Mouse (Mus musculus): Measurements from ENCODE around the gene Rfng. TPM values are rescaled to one million over a fixed set of nuclear protein-coding genes. Genes with fewer than 3 reads are reported as not detected.
"Not testable (repeated sequence)": the region's sequence is repeated elsewhere in the genome, so short reads cannot be mapped to it uniquely, and the experiment has no call there.

The Rfng gene
- polyA plus RNA-seq, 1 experiment from 2014 or later = 41.1 TPM

- H3K36me3 ChIP-seq (ENCODE audit: control insufficient read depth, insufficient read depth, low read length); H3K4me3 ChIP-seq (replicated peaks; ENCODE audit: low read length); H3K9me3 ChIP-seq (replicated peaks; ENCODE audit: control insufficient read depth, low read length); H3K9ac ChIP-seq (ENCODE audit: low read length); ATAC-seq (ENCODE audit: insufficient read depth, low FRiP score); H3K27ac ChIP-seq (ENCODE audit: low read length); H3K4me2 ChIP-seq (ENCODE audit: low read depth, low read length); H3K27me3 ChIP-seq (ENCODE audit: control insufficient read depth, insufficient read depth, low read length): not testable (repeated sequence)
- H3K4me1 ChIP-seq (ENCODE audit: control insufficient read depth, insufficient read depth, low read length) = peaks cover 15% of the 10 kb centered on the region
- 92% methylated on average over 6 of the region's 6 CpGs for WGBS
Measured at GRCm38 (mm10) chr11:120781361-120781760, 2.6 kb downstream of the Rfng start.

DNA sequence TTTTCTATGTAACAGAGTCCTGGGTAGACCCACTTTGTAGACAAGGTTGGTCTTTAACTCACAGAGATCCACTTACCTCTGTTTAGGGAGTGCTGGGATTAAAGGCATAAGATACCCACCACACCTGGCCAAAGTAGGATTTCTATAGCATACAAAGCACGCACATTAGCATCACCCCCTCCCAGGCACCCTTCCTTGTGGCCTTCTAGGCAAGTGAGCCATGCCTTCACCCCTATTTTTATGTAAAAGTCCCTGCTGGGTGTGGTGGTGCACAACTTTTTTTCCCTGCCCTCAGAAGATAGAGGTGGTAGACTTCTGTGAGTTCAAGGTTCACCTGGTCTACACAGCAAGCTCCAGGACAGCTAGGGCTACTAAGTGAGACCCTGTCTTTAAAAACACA, 4.1 kb downstream of the Rfng start:
- Histone ChIP-seq H3K36me3 (ENCODE audit: control insufficient read depth, insufficient read depth, low read length) (no peaks in the 10 kb centered on the region), H3K4me2 (ENCODE audit: low read depth, low read length) (no peak overlapping the region), H3K9ac (ENCODE audit: low read length) (no peak overlapping the region), H3K9me3 (replicated peaks; ENCODE audit: control insufficient read depth, low read length) (no peaks in the 10 kb centered on the region), H3K27ac (ENCODE audit: low read length) (no peak overlapping the region), H3K4me3 (replicated peaks; ENCODE audit: low read length) (no peak overlapping the region), H3K27me3 (ENCODE audit: control insufficient read depth, insufficient read depth, low read length) (no peaks in the 10 kb centered on the region), H3K4me1 (ENCODE audit: control insufficient read depth, insufficient read depth, low read length) (peaks cover 15% of the 10 kb centered on the region)
- 97% methylated on average over 1 of the region's 1 CpGs for WGBS
- ATAC-seq (ENCODE audit: insufficient read depth, low FRiP score) = no peak

DNA sequence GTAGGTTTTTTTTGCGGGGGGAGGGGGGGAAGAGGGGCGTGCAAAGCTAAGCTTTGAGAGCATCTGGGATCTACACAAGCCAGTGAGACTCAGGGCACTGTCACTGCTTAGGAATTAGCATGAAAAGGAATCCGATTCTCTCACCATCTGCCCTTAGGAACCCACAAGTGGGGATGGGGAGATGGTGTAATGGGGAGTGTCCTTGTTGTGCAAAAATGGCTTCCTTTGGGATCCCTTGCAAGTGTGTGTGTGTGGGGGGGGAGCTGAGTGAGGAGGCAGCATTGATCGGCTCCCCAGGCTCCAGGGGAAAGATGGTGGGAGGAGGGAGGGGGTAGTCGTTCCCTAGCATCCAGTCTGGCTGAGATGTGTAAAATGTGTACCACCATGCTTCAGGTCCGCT, 6.9 kb downstream of the Rfng start:
- H3K27me3 ChIP-seq (ENCODE audit: control insufficient read depth, insufficient read depth, low read length) = no peaks in the 10 kb centered on the region
- no peak for ATAC-seq (ENCODE audit: insufficient read depth, low FRiP score)
- H3K9ac ChIP-seq (ENCODE audit: low read length) = peak overlapping the region; percentile 26; the same call in 1 of the 2 replicates
- no peaks in the 10 kb centered on the region for H3K36me3 ChIP-seq (ENCODE audit: control insufficient read depth, insufficient read depth, low read length)
- H3K4me3 ChIP-seq (replicated peaks; ENCODE audit: low read length) = no peak overlapping the region
- no peaks in the 10 kb centered on the region for H3K9me3 ChIP-seq (replicated peaks; ENCODE audit: control insufficient read depth, low read length)
- H3K27ac ChIP-seq (ENCODE audit: low read length) = no peak overlapping the region
- H3K4me1 ChIP-seq (ENCODE audit: control insufficient read depth, insufficient read depth, low read length) = peaks cover 6% of the 10 kb centered on the region; the same call in 1 of the 2 replicates
- H3K4me2 ChIP-seq (ENCODE audit: low read depth, low read length) = no peak overlapping the region
- 39% methylated on average over 6 of the region's 6 CpGs for WGBS

DNA sequence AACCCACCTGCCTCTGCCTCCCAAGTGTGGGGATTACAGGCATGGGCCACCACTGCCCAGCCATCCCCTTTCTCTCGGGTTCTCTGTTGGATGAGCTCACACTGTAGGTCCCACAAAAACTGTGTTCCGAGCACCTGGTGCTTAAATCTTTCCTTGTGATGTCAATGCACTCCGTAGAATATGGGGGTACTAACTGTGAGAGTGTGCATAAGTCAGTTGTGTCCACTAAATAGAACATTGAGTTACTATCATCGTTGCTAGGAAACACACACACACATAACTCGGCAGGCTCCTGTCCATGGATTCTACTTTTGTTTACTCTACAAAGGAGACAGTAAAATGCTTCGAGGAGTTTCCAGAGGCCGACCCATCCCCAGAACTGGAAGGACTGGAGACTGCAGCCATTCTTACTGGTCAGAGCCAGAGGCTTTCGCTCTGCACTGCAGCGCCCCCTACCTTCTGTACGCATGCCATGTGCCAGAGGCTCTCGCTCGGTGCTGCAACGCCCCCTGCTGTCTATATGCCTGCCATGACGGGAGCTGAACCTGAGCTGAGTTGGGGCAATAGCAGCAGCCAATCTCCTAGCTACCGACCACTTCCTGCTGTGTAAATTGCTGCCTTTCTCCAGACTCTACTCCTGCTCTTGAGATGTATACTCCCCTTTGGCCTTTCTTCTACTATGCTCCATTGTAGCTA, 8.1 kb downstream of the Rfng start:
- Histone ChIP-seq H3K9me3 (replicated peaks; ENCODE audit: control insufficient read depth, low read length) (no peaks in the 10 kb centered on the region), H3K4me3 (replicated peaks; ENCODE audit: low read length) (no peak overlapping the region), H3K9ac (ENCODE audit: low read length) (0 out of 2 replicates have a peak overlapping the region, but pooled peaks have one; percentile 4), H3K27me3 (ENCODE audit: control insufficient read depth, insufficient read depth, low read length) (no peaks in the 10 kb centered on the region), H3K27ac (ENCODE audit: low read length) (no peak overlapping the region), H3K36me3 (ENCODE audit: control insufficient read depth, insufficient read depth, low read length) (no peaks in the 10 kb centered on the region), H3K4me1 (ENCODE audit: control insufficient read depth, insufficient read depth, low read length) (peaks cover 6% of the 10 kb centered on the region; the same call in 1 of the 2 replicates), H3K4me2 (ENCODE audit: low read depth, low read length) (no peak overlapping the region)
- WGBS = 23% methylated on average over 15 of the region's 15 CpGs
- ATAC-seq (ENCODE audit: insufficient read depth, low FRiP score) = peak; percentile 89

DNA sequence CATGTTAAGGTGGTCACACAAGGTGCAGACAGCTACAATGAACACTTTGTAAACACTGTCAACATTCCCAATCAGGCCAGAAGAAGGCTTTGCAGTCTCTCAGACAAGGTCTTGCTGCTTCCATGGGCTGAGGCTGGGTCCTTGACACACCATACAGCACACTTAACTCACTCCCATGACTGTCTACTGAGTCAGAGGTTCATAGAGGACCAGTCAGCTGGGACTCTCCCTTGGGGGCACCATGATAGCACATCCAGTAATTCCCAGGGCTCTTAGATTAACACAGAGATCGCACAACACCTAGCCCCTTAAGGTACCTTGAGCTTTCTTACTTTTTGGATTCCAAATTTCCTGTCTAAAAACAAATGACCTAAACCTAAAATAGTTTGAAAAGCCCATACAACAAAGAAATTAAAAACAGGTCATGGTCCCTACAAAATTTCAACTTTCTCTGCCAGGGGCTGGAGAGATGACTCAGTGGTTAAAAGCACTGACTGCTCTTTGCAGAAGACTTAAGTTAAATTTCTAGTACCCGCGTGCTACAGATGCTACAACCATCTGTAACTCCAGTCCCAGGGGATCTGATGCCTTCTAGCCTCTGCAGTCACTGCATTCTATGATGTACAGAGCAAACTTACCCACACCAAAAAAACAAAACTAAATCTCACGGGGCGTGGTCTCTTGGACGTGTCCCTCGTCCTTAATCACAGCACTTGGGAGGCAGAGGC, 10.4 kb downstream of the Rfng start:
- ATAC-seq (ENCODE audit: insufficient read depth, low FRiP score) = no peak
- Histone ChIP-seq H3K4me2 (ENCODE audit: low read depth, low read length) (no peak overlapping the region), H3K9me3 (replicated peaks; ENCODE audit: control insufficient read depth, low read length) (no peaks in the 10 kb centered on the region), H3K4me3 (replicated peaks; ENCODE audit: low read length) (no peak overlapping the region), H3K36me3 (ENCODE audit: control insufficient read depth, insufficient read depth, low read length) (no peaks in the 10 kb centered on the region), H3K27ac (ENCODE audit: low read length) (no peak overlapping the region), H3K27me3 (ENCODE audit: control insufficient read depth, insufficient read depth, low read length) (no peaks in the 10 kb centered on the region), H3K4me1 (ENCODE audit: control insufficient read depth, insufficient read depth, low read length) (peaks cover 6% of the 10 kb centered on the region; the same call in 1 of the 2 replicates), H3K9ac (ENCODE audit: low read length) (no peak overlapping the region)
- WGBS = 82% methylated on average over 7 of the region's 7 CpGs

DNA sequence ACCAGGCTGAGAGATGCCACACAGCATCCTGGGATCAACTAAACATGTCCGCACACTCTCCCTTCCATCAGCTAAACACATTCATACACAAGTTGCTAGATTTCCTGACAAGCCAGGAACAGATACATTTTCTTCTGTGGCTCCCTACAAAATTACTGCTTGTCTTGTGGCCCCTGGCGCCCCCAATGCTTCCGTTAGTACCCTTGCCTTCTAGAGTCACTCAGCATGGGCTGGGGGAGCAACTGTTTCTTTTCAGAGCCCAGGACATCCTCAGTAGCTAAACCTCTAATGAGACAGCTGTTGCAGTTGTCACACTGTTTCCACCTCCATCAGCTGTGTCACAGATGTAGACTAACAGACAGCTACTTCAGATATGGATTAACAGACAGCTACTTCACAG, 11.3 kb downstream of the Rfng start:
- H3K4me2 ChIP-seq (ENCODE audit: low read depth, low read length) = no peak overlapping the region
- no peak overlapping the region for H3K4me3 ChIP-seq (replicated peaks; ENCODE audit: low read length)
- peaks cover 6% of the 10 kb centered on the region; the same call in 1 of the 2 replicates for H3K4me1 ChIP-seq (ENCODE audit: control insufficient read depth, insufficient read depth, low read length)
- no peaks in the 10 kb centered on the region for H3K9me3 ChIP-seq (replicated peaks; ENCODE audit: control insufficient read depth, low read length)
- H3K27ac ChIP-seq (ENCODE audit: low read length) = no peak overlapping the region
- H3K36me3 ChIP-seq (ENCODE audit: control insufficient read depth, insufficient read depth, low read length) = no peaks in the 10 kb centered on the region
- no peak for ATAC-seq (ENCODE audit: insufficient read depth, low FRiP score)
- WGBS = 77% methylated on average over 3 of the region's 3 CpGs
- H3K9ac ChIP-seq (ENCODE audit: low read length) = no peak overlapping the region
- no peaks in the 10 kb centered on the region for H3K27me3 ChIP-seq (ENCODE audit: control insufficient read depth, insufficient read depth, low read length)

GRCm38 (mm10) chr11:120768206-120768605, 15.8 kb downstream of the Rfng start:
- H3K36me3 ChIP-seq (ENCODE audit: control insufficient read depth, insufficient read depth, low read length) = no peaks in the 10 kb centered on the region
- no peaks in the 10 kb centered on the region for H3K27me3 ChIP-seq (ENCODE audit: control insufficient read depth, insufficient read depth, low read length)
- peak; percentile 62; the same call in 1 of the 2 replicates for ATAC-seq (ENCODE audit: insufficient read depth, low FRiP score)
- H3K9ac ChIP-seq (ENCODE audit: low read length) = no peak overlapping the region
- no peaks in the 10 kb centered on the region for H3K9me3 ChIP-seq (replicated peaks; ENCODE audit: control insufficient read depth, low read length)
- H3K4me1 ChIP-seq (ENCODE audit: control insufficient read depth, insufficient read depth, low read length) = no peaks in the 10 kb centered on the region
- no peak overlapping the region for H3K4me3 ChIP-seq (replicated peaks; ENCODE audit: low read length)
- H3K27ac ChIP-seq (ENCODE audit: low read length) = peak overlapping the region; percentile 42; the same call in 1 of the 2 replicates
- H3K4me2 ChIP-seq (ENCODE audit: low read depth, low read length) = no peak overlapping the region
- WGBS = 67% methylated on average over 1 of the region's 1 CpGs

DNA sequence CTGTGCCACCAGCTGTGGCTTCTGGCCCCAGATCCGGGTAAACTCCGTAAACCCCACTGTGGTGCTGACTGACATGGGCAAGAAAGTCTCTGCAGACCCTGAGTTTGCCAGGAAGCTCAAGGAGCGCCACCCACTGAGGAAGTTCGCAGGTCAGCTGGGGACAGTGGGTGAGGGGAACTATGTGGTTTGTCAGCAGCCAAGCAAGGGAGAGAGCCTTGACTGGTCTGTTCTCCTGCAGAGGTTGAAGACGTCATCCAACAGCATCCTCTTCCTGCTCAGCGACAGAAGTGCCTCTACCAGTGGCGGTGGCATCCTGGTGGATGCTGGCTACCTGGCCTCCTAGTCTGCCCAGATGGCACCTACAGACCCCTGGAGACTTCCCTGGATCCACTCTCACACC, 17.0 kb downstream of the Rfng start:
- not testable (repeated sequence) for H3K9ac ChIP-seq (ENCODE audit: low read length); H3K27ac ChIP-seq (ENCODE audit: low read length); H3K4me1 ChIP-seq (ENCODE audit: control insufficient read depth, insufficient read depth, low read length); ATAC-seq (ENCODE audit: insufficient read depth, low FRiP score); H3K4me2 ChIP-seq (ENCODE audit: low read depth, low read length); H3K36me3 ChIP-seq (ENCODE audit: control insufficient read depth, insufficient read depth, low read length); H3K27me3 ChIP-seq (ENCODE audit: control insufficient read depth, insufficient read depth, low read length); H3K9me3 ChIP-seq (replicated peaks; ENCODE audit: control insufficient read depth, low read length); H3K4me3 ChIP-seq (replicated peaks; ENCODE audit: low read length)
- WGBS = 61% methylated on average over 3 of the region's 7 CpGs
